Mouse (Mus musculus): ENCODE results near the gene Prrc2a. TPM values are rescaled to one million over a fixed set of nuclear protein-coding genes. Genes with fewer than 3 reads are reported as not detected.
A peak's percentile ranks its signal among the peaks of the same experiment; 100 is the strongest.
"Not testable (repeated sequence)": the region's sequence is repeated elsewhere in the genome, so short reads cannot be mapped to it uniquely, and the experiment has no call there.

The Prrc2a gene
- polyA plus RNA-seq, 1 experiment = 70.4 TPM

DNA sequence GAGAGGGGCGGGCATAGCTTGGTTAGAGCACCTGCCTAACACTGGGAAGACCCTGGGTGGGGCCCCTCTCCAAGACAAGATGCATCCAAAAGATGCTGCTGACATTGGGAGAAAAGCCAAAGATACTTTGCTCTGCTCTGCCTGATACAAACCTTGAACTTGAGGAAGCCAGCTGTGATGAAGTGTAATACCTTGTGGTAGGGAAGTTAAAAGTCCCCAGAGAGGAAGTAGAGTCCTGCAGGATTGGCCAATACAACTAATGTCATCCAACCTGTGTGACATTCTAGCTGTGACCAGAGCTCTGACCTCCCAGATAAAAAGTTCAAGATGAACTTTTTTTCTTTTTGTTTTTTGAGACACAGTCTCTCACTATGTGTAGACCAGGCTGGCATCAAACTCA, 39.6 kb downstream of the Prrc2a start:
- peaks cover 47% of the 10 kb centered on the region for H3K36me3 ChIP-seq (ENCODE audit: control insufficient read depth)
- H3K27me3 ChIP-seq (ENCODE audit: control insufficient read depth) = no peaks in the 10 kb centered on the region
- no peak overlapping the region for H3K4me3 ChIP-seq (replicated peaks)
- H3K4me1 ChIP-seq (ENCODE audit: control insufficient read depth) = peaks cover 69% of the 10 kb centered on the region
- no peak for TF ChIP-seq GATA1 (IDR thresholded peaks at IDR 0.05; ENCODE audit: low read length)
- no peak for TF ChIP-seq TAL1 (IDR thresholded peaks at IDR 0.05; ENCODE audit: low read length)
- no peaks in the 10 kb centered on the region for H3K9me3 ChIP-seq (ENCODE audit: control insufficient read depth, low read length)

DNA sequence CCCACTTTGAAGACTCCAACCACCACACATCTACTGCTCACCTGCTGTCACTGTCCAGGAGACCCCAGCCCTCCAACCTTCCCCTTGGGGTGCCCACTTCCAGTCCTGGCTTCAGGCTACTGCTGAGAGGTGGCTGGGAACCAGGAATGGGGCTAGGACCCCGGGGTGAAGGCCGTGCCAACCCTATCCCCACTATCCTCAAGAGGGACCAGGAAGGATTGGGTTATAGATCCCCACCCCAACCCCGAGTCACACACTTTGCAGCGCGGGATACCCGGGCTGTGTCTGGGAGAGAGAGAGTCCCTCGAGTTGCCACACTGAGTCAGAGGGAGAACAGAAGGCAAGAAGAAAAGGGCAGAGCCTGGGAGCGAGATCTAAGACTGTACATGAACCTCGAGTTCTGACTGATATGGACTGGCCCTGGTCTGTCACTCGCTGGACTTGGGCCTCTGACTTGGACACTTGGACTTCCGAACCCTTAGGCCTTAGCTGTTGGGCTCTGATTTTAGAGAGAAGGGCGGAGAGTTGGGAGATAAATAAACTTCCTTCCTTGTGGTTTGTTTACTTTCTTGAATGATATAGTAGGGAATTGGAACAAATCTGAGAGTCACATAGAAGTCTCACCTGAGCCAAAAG, 40.3 kb downstream of the Prrc2a start:
- Histone ChIP-seq H3K36me3 (ENCODE audit: control insufficient read depth) (peaks cover 48% of the 10 kb centered on the region), H3K4me1 (ENCODE audit: control insufficient read depth) (peaks cover 75% of the 10 kb centered on the region)
- H3K4me3 ChIP-seq (replicated peaks); H3K27me3 ChIP-seq (ENCODE audit: control insufficient read depth); H3K9me3 ChIP-seq (ENCODE audit: control insufficient read depth, low read length): not testable (repeated sequence)

DNA sequence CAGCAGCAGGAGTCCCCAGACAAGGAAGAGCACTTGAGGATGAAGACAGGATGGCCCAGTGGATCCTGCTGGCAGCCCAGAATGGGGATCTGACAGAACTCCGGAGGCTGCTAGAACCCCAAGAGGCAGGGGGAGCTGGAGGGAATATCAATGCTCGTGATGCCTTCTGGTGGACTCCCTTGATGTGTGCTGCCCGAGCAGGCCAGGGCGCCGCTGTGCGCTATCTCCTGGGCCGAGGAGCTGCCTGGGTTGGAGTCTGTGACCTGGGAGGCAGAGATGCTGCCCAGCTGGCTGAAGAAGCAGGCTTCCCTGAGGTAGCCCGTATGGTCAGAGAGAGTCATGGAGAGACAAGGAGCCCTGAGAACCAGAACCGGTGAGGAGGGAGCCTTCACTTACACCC, 41.4 kb downstream of the Prrc2a start:
- H3K4me3 ChIP-seq (replicated peaks); H3K9me3 ChIP-seq (ENCODE audit: control insufficient read depth, low read length); H3K27me3 ChIP-seq (ENCODE audit: control insufficient read depth): not testable (repeated sequence)
- peaks cover 71% of the 10 kb centered on the region for H3K4me1 ChIP-seq (ENCODE audit: control insufficient read depth)
- H3K36me3 ChIP-seq (ENCODE audit: control insufficient read depth) = peaks cover 51% of the 10 kb centered on the region

DNA sequence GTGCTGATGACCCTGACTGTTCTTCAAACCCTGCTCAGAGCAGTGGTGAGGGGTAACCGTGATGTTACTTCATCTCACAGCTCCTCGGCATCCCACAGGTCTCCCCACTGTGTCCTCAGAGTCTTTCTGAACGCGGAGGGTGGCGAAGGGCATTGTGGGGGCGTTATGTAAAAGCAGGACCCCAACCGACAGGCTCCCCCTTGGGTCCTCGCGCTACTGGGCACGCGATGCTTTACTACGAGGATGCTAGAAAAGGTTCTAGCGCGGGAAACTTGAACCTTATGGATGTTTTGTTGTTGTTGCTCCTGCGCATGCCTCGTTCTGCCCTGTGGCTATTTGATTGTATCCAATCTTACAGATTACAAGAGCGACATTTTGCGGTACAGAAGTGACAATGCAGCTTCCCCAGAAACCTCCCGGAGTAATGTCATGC, 42.8 kb downstream of the Prrc2a start, which contains the start of gene Csnk2b:
TSS of gene Csnk2b (minus strand) at position 183 of the 433 bp plus-strand sequence.
- Histone ChIP-seq H3K4me3 (replicated peaks) (peak within 1 kb of the TSS; percentile 74), H3K4me1 (ENCODE audit: control insufficient read depth) (peaks cover 64% of the 10 kb centered on the region), H3K36me3 (ENCODE audit: control insufficient read depth) (peaks cover 58% of the 10 kb centered on the region), H3K27me3 (ENCODE audit: control insufficient read depth) (no peaks in the 10 kb centered on the region), H3K9me3 (ENCODE audit: control insufficient read depth, low read length) (no peaks in the 10 kb centered on the region)
- TF ChIP-seq GATA1 (IDR thresholded peaks at IDR 0.05; ENCODE audit: low read length) = no peak
- no peak for TF ChIP-seq TAL1 (IDR thresholded peaks at IDR 0.05; ENCODE audit: low read length)

DNA sequence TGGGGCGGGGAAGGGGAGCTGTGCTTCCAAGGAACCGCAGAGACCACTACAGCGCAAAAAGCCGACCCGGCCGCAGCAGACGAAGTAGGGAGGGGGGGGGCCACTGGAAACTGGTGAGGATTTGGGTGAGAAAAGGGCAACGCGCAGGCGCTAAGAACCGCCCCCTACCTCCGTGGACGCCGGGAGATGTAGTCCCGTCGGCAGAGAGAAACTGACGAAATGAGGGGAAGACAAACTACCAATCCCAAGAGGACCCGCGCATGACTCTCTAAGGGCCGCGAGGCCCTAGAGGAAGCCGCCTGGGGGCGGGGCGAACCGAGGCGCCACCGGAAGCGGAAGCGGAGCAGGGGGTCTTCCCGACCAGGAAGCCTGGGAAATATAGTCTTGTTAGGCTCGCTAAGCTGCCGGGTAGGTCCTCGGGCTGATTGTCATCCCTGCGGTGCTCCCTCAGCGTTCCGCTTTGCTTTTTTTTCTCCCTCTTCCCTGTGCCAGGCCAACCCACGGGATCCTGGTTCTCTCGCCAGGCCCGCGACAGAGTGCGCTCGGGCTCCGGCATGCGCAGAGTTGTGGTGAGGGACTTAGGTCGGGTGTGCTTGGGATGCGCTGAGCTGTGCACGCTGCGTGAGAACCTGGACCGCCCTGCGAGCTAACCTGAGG, 43.4 kb downstream of the Prrc2a start, which contains the start of gene Gpank1:
TSS of gene Gpank1 (plus strand) at position 313 of the 657 bp plus-strand sequence.
- Histone ChIP-seq H3K4me3 (replicated peaks) (peak within 1 kb of the TSS; percentile 74), H3K4me1 (ENCODE audit: control insufficient read depth) (peaks cover 58% of the 10 kb centered on the region), H3K36me3 (ENCODE audit: control insufficient read depth) (peaks cover 63% of the 10 kb centered on the region), H3K27me3 (ENCODE audit: control insufficient read depth) (no peaks in the 10 kb centered on the region), H3K9me3 (ENCODE audit: control insufficient read depth, low read length) (no peaks in the 10 kb centered on the region)
- TF ChIP-seq GATA1 (IDR thresholded peaks at IDR 0.05; ENCODE audit: low read length) (no peak), TAL1 (IDR thresholded peaks at IDR 0.05; ENCODE audit: low read length) (no peak)

DNA sequence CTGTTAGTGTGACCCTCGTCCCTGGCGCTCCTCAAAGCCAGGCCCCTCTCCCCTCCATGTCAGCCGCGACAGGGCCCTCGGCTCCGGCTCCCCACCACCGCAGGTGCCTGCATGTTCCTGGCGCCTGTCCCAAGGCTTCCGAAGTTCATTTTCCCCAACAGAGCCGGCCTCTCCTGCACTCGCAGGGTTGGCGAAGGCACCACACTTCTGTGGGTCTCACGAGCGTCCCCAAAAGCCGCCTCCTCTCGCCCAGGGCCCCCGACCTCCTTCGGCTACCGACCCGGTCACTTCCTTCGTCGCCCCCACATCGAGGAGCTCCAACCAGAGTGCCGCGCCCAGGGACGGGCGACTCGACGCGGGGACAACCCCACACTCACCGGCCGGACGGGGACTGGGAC, 44.0 kb downstream of the Prrc2a start:
- no peaks in the 10 kb centered on the region for H3K27me3 ChIP-seq (ENCODE audit: control insufficient read depth)
- peak overlapping the region; percentile 74 for H3K4me3 ChIP-seq (replicated peaks)
- peaks cover 68% of the 10 kb centered on the region for H3K36me3 ChIP-seq (ENCODE audit: control insufficient read depth)
- H3K4me1 ChIP-seq (ENCODE audit: control insufficient read depth) = peaks cover 52% of the 10 kb centered on the region
- no peaks in the 10 kb centered on the region for H3K9me3 ChIP-seq (ENCODE audit: control insufficient read depth, low read length)
- no peak for TF ChIP-seq TAL1 (IDR thresholded peaks at IDR 0.05; ENCODE audit: low read length)
- TF ChIP-seq GATA1 (IDR thresholded peaks at IDR 0.05; ENCODE audit: low read length) = no peak

DNA sequence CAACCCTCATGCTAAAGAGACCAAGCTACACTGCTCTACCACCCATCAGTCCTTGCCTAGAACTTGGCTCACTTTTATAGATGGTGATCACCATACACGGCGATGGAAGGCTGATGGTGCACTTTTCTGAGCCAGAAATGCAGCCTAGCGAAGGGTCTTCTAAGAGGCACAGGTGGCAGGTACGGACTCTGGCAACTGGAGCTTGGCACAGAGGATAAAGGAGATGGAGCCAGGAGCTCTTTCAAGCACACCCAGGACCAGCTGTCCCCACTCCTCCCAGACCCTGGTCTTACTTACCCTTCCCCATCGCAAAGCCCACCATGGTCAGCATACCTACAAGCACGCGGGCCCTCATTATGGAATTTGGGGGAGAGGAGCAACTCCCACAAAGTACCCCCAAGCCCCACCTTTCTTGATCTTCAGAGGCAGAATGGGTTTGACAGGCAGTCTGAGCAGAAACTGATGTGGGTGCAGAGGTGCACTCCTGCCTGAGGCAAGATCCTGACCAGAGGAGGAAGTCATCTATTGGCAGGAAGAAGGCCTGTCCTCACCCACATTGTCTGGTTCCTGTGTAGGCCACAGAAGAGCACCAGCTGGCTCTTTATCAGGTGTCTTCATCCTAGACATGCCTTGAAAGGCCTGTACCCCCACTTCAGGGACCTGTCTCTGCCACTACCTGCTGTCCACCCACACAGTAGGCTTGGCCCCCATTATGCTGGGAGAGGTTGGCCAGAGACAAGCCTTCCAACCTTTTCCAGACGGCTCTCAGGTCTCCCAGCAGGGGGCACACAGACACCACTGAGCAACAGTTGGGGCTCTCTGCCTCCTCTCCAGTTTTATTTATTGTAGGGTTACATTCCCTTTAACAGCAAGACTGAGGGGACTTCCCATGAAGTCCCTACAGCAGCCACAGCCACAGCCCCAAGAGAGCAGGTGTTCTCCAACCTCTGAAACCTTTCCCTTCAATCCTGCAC, 49.4 kb downstream of the Prrc2a start, which contains the start of gene Ly6g5b:
TSS of gene Ly6g5b (minus strand) at position 383 of the 974 bp plus-strand sequence.
- TF ChIP-seq TAL1 (IDR thresholded peaks at IDR 0.05; ENCODE audit: low read length) (no peak), GATA1 (IDR thresholded peaks at IDR 0.05; ENCODE audit: low read length) (no peak)
- no peaks in the 10 kb centered on the region for H3K9me3 ChIP-seq (ENCODE audit: control insufficient read depth, low read length)
- no peak within 1 kb of the TSS for H3K4me3 ChIP-seq (replicated peaks)

DNA sequence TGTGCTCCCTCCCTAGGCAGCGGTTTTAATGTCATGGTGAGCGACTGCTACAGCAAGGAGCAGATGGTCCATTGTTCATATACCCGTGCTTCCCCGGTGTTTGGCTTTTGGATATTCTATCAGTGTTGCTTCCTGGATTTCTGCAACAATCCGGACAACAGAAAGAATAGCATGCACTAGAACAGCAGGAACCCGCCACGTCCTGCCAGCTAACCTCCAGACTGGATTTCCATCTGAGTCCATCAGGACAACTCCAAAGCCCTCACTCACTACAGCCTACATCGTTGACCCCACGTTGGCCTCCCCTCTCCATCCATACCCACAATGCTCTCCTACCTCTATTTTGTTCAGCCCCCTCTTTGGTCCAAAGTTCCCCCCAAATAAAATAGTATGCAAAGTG, 52.9 kb downstream of the Prrc2a start:
- Histone ChIP-seq H3K9me3 (ENCODE audit: control insufficient read depth, low read length) (no peaks in the 10 kb centered on the region), H3K4me1 (ENCODE audit: control insufficient read depth) (no peaks in the 10 kb centered on the region; the same call in 1 of the 2 replicates), H3K4me3 (replicated peaks) (no peak overlapping the region), H3K27me3 (ENCODE audit: control insufficient read depth) (peaks cover 2% of the 10 kb centered on the region; the same call in 1 of the 2 replicates), H3K36me3 (ENCODE audit: control insufficient read depth) (peaks cover 29% of the 10 kb centered on the region)
- TF ChIP-seq TAL1 (IDR thresholded peaks at IDR 0.05; ENCODE audit: low read length) (no peak), GATA1 (IDR thresholded peaks at IDR 0.05; ENCODE audit: low read length) (no peak)

More for the DNA sequence above, 49.4 kb downstream of the Prrc2a start, which contains the start of gene Ly6g5b:
- Histone ChIP-seq H3K36me3 (ENCODE audit: control insufficient read depth) (peaks cover 58% of the 10 kb centered on the region), H3K4me1 (ENCODE audit: control insufficient read depth) (peaks cover 12% of the 10 kb centered on the region), H3K27me3 (ENCODE audit: control insufficient read depth) (peaks cover 2% of the 10 kb centered on the region; the same call in 1 of the 2 replicates)

Measured in erythroblast, embryonic 14.5 days (primary cell).